Mouse (Mus musculus) midbrain, postnatal 0 days (tissue): ENCODE data around the gene Fut7. TPM values are rescaled to one million over a fixed set of nuclear protein-coding genes. Genes with fewer than 3 reads are reported as not detected.

ENCODE experiments used
- ATAC-seq: fragments of 200-750 bp; cut with Nextera tagmentation; 2 replicates; pipeline ENCODE4 v1.8.0; 2017; ENCODE audit warnings: moderate number of reproducible peaks, mild to moderate bottlenecking, moderate TSS enrichment, moderate library complexity; ENCODE audit not compliant: low FRiP score
- DNase-seq: peaks from one replicate; pipeline ENCODE4 v3.0.0-alpha.2; 2015; ENCODE audit warnings: low spot score
- H3K27ac ChIP-seq: fragments of 300-500 bp; sonication (generic); 2 replicates; pipeline ENCODE4 v1.5.1; 2014; ENCODE audit warnings: low read depth, mild to moderate bottlenecking, low read length, mixed read lengths
- H3K27me3 ChIP-seq: fragments of 300-500 bp; sonication (generic); 2 replicates; pipeline ENCODE4 v1.6.1; 2014; ENCODE audit warnings: low read length, control low read depth, mixed read lengths; ENCODE audit not compliant: insufficient read depth
- H3K36me3 ChIP-seq: fragments of 300-500 bp; sonication (generic); 2 replicates; pipeline ENCODE4 v1.6.1; 2014; ENCODE audit warnings: low read length, control low read depth, mixed read lengths; ENCODE audit not compliant: insufficient read depth
- H3K4me1 ChIP-seq: fragments of 300-500 bp; sonication (generic); 2 replicates; pipeline ENCODE4 v1.6.1; 2014; ENCODE audit warnings: mild to moderate bottlenecking, control low read depth, antibody characterized with exemption, low read length, mixed read lengths; ENCODE audit not compliant: insufficient read depth
- H3K4me2 ChIP-seq: fragments of 300-500 bp; sonication (generic); 2 replicates; pipeline ENCODE4 v1.6.1; 2014; ENCODE audit warnings: low read depth, mild to moderate bottlenecking, low read length, mixed read lengths; ENCODE audit not compliant: poor library complexity, severe bottlenecking
- H3K4me3 ChIP-seq: fragments of 300-500 bp; sonication (generic); 2 replicates; pipeline ENCODE4 v1.5.1; 2014; ENCODE audit warnings: low read depth, mild to moderate bottlenecking, low read length, moderate library complexity
- H3K9ac ChIP-seq: fragments of 300-500 bp; sonication (generic); replicated peaks from 2 replicates; pipeline ENCODE4 v1.6.1; 2014; ENCODE audit warnings: mild to moderate bottlenecking, low read length, moderate library complexity, mixed read lengths; ENCODE audit not compliant: poor library complexity, severe bottlenecking
- H3K9me3 ChIP-seq: fragments of 300-500 bp; sonication (generic); 2 replicates; pipeline ENCODE4 v1.6.1; 2016; ENCODE audit warnings: low read length, control low read depth
- CTCF ChIP-seq: IDR thresholded peaks from 2 replicates; pipeline ENCODE4 v1.5.1; 2016; ENCODE audit warnings: antibody characterized with exemption, mild to moderate bottlenecking
- WGBS: fragments of 180-500 bp; shearing (Covaris S2); extraction: QIAGEN DNeasy Blood & Tissue Kit; methylation state at CpG from one replicate; pipeline ENCODE4 v1.1.7; 2014; 5-methylcytosine and 5-hydroxymethylcytosine counted together
- microRNA-seq: library from miRNA; unstranded; fragments of <30 nt; microRNA quantifications from one replicate; pipeline ENCODE4, GENCODE M21; 2016; ENCODE audit warnings: borderline number of aligned reads
- polyA plus RNA-seq: library from polyadenylated mRNA; unstranded; fragments of >200 nt; fragmentation: Nextera tagmentation; extraction: Ambion mirVana; gene quantifications from 2 replicates; pipeline ENCODE4 v1.2.1, GENCODE M21; 2015
- total RNA-seq: library from RNA; depleted of rRNA; stranded (reverse); fragments of >200 nt; gene quantifications from 2 replicates; pipeline ENCODE4 v1.2.3, GENCODE M21; 2014; rRNA removed

The Fut7 gene
- total and polyA plus RNA-seq, 2 experiments from 2014 or later, result 0.23 to 1.6 TPM

- H3K4me2 ChIP-seq, result no peak overlapping the region
- peak; percentile 16 for DNase-seq
- H3K27me3 ChIP-seq, result no peaks in the 10 kb centered on the region
- 42% methylated on average over 10 of the region's 10 CpGs for WGBS
- no peak overlapping the region for H3K4me3 ChIP-seq
- no peak overlapping the region for H3K9ac ChIP-seq
- H3K36me3 ChIP-seq, result no peaks in the 10 kb centered on the region
- H3K9me3 ChIP-seq, result no peaks in the 10 kb centered on the region
- no peak overlapping the region for H3K27ac ChIP-seq
- TF ChIP-seq CTCF, result no peak
- peaks cover 4% of the 10 kb centered on the region; the same call in 1 of the 2 replicates for H3K4me1 ChIP-seq
- no peak; the same call in 1 of the 2 replicates for ATAC-seq
Observed at GRCm38 (mm10) chr2:25465816-25466635, 43.0 kb downstream of the Fut7 start.

GRCm38 (mm10) chr2:25467606-25468303, 44.7 kb downstream of the Fut7 start:
- no peaks in the 10 kb centered on the region for H3K4me1 ChIP-seq
- 73% methylated on average over 14 of the region's 14 CpGs for WGBS
- TF ChIP-seq CTCF, result no peak
- no peak overlapping the region for H3K9ac ChIP-seq
- no peak overlapping the region for H3K4me2 ChIP-seq
- no peak overlapping the region for H3K4me3 ChIP-seq
- no peak for DNase-seq
- H3K27me3 ChIP-seq, result no peaks in the 10 kb centered on the region
- H3K27ac ChIP-seq, result no peak overlapping the region
- no peaks in the 10 kb centered on the region for H3K36me3 ChIP-seq
- no peak for ATAC-seq
- no peaks in the 10 kb centered on the region for H3K9me3 ChIP-seq

- no peak overlapping the region for H3K4me2 ChIP-seq
- peak; percentile 53 for ATAC-seq
- H3K9me3 ChIP-seq, result no peaks in the 10 kb centered on the region
- H3K4me3 ChIP-seq, result no peak overlapping the region
- TF ChIP-seq CTCF, result no peak
- H3K27ac ChIP-seq, result no peak overlapping the region
- peak; percentile 81 for DNase-seq
- H3K4me1 ChIP-seq, result no peaks in the 10 kb centered on the region
- no peak overlapping the region for H3K9ac ChIP-seq
- WGBS, result 72% methylated on average over 10 of the region's 10 CpGs
- no peaks in the 10 kb centered on the region for H3K27me3 ChIP-seq
- H3K36me3 ChIP-seq, result no peaks in the 10 kb centered on the region
Observed at GRCm38 (mm10) chr2:25468962-25469915, 46.2 kb downstream of the Fut7 start.

- DNase-seq (no peak), ATAC-seq (no peak)
- H3K9me3 ChIP-seq, result no peaks in the 10 kb centered on the region
- no peaks in the 10 kb centered on the region for H3K4me1 ChIP-seq
- H3K27ac ChIP-seq, result no peak within 1 kb of the TSS
- 69% methylated on average over 6 of the region's 6 CpGs for WGBS
- H3K27me3 ChIP-seq, result no peaks in the 10 kb centered on the region
- H3K4me3 ChIP-seq, result no peak within 1 kb of the TSS
- H3K4me2 ChIP-seq, result no peak within 1 kb of the TSS
- TF ChIP-seq CTCF, result no peak
- no peaks in the 10 kb centered on the region for H3K36me3 ChIP-seq
- H3K9ac ChIP-seq, result no peak within 1 kb of the TSS
Observed at GRCm38 (mm10) chr2:25469969-25470368, 46.9 kb downstream of the Fut7 start, which contains the start of gene Ptgds. Gene Ptgds (minus strand): TSS chr2:25470046.

- no peak for ATAC-seq
- no peaks in the 10 kb centered on the region for H3K9me3 ChIP-seq
- no peak for DNase-seq
- no peak overlapping the region for H3K27ac ChIP-seq
- 68% methylated on average over 2 of the region's 2 CpGs for WGBS
- H3K4me2 ChIP-seq, result no peak overlapping the region
- H3K4me3 ChIP-seq, result no peak overlapping the region
- H3K36me3 ChIP-seq, result no peaks in the 10 kb centered on the region
- no peaks in the 10 kb centered on the region for H3K4me1 ChIP-seq
- H3K27me3 ChIP-seq, result no peaks in the 10 kb centered on the region
- TF ChIP-seq CTCF, result no peak
- H3K9ac ChIP-seq, result no peak overlapping the region
Observed at GRCm38 (mm10) chr2:25472550-25472949, 49.5 kb downstream of the Fut7 start.

Small RNAs within 50 kb of the gene (microRNA-seq; reads per million reads assigned to microRNA genes)
- 2.3 reads per million for gene Mir3087

Other genes with a start within 250 kb of the Fut7 start
Only the 30 nearest of the 42 such genes appear.
- gene Rnf224, start 186.5 kb upstream of the Fut7 start, total RNA-seq, result 0.33 TPM in 1 of 2 replicates, not detected in the other
- gene Rnf224, start 186.5 kb upstream of the Fut7 start, polyA plus RNA-seq, result not detected in 2 replicates
- 130 and 157 TPM in 2 replicates for gene Rnf208, start 181.0 kb upstream of the Fut7 start, total RNA-seq
- gene Rnf208, start 181.0 kb upstream of the Fut7 start, polyA plus RNA-seq, result 240 and 253 TPM in 2 replicates
- gene Cysrt1, start 180.8 kb upstream of the Fut7 start, total RNA-seq, result 1.2 TPM in 1 of 2 replicates, not detected in the other
- 0.19 TPM in 1 of 2 replicates, not detected in the other for gene Cysrt1, start 180.8 kb upstream of the Fut7 start, polyA plus RNA-seq
- 7.3 and 12.3 TPM in 2 replicates for gene AL732309.1, start 176.4 kb upstream of the Fut7 start, total RNA-seq
- gene AL732309.1, start 176.4 kb upstream of the Fut7 start, polyA plus RNA-seq, result 2.4 and 3.0 TPM in 2 replicates
- 34.4 and 47.8 TPM in 2 replicates for gene Tmem203, start 167.8 kb upstream of the Fut7 start, total RNA-seq
- 20.0 and 22.7 TPM in 2 replicates for gene Tmem203, start 167.8 kb upstream of the Fut7 start, polyA plus RNA-seq
- gene Tprn, start 160.6 kb upstream of the Fut7 start, total RNA-seq, result 23.7 and 45.5 TPM in 2 replicates
- 17.8 and 18.1 TPM in 2 replicates for gene Tprn, start 160.6 kb upstream of the Fut7 start, polyA plus RNA-seq
- gene Ssna1, start 150.8 kb upstream of the Fut7 start, total RNA-seq, result 71.7 and 83.9 TPM in 2 replicates
- gene Ssna1, start 150.8 kb upstream of the Fut7 start, polyA plus RNA-seq, result 158 and 172 TPM in 2 replicates
- gene Anapc2, start 150.8 kb upstream of the Fut7 start, total RNA-seq, result 35.0 and 39.3 TPM in 2 replicates
- 103 and 107 TPM in 2 replicates for gene Anapc2, start 150.8 kb upstream of the Fut7 start, polyA plus RNA-seq
- not detected in 2 replicates for gene Tmem210, start 135.1 kb upstream of the Fut7 start, total RNA-seq
- gene Tmem210, start 135.1 kb upstream of the Fut7 start, polyA plus RNA-seq, result not detected in 2 replicates
- gene Lrrc26, start 133.4 kb upstream of the Fut7 start, total RNA-seq, result not detected in 2 replicates
- 0.23 and 0.26 TPM in 2 replicates for gene Lrrc26, start 133.4 kb upstream of the Fut7 start, polyA plus RNA-seq
- gene Grin1, start 104.1 kb upstream of the Fut7 start, total RNA-seq, result 120 and 146 TPM in 2 replicates
- 71.5 and 72.3 TPM in 2 replicates for gene Grin1, start 104.1 kb upstream of the Fut7 start, polyA plus RNA-seq
- 58.9 and 60.0 TPM in 2 replicates for gene Man1b1, start 90.9 kb upstream of the Fut7 start, total RNA-seq
- gene Man1b1, start 90.9 kb upstream of the Fut7 start, polyA plus RNA-seq, result 42.2 and 53.1 TPM in 2 replicates
- 14.9 and 20.3 TPM in 2 replicates for gene Dpp7, start 66.9 kb upstream of the Fut7 start, total RNA-seq
- 22.7 and 26.2 TPM in 2 replicates for gene Dpp7, start 66.9 kb upstream of the Fut7 start, polyA plus RNA-seq
- 7.9 and 9.9 TPM in 2 replicates for gene Uap1l1, start 57.6 kb upstream of the Fut7 start, total RNA-seq
- 11.7 and 14.1 TPM in 2 replicates for gene Uap1l1, start 57.6 kb upstream of the Fut7 start, polyA plus RNA-seq
- 18.9 and 21.6 TPM in 2 replicates for gene Sapcd2, start 50.9 kb upstream of the Fut7 start, total RNA-seq
- 12.7 and 13.4 TPM in 2 replicates for gene Sapcd2, start 50.9 kb upstream of the Fut7 start, polyA plus RNA-seq
- 4.2 and 4.4 TPM in 2 replicates for gene Entpd2, start 27.4 kb upstream of the Fut7 start, total RNA-seq
- gene Entpd2, start 27.4 kb upstream of the Fut7 start, polyA plus RNA-seq, result 10.4 and 10.6 TPM in 2 replicates
- gene Npdc1, start 23.9 kb upstream of the Fut7 start, total RNA-seq, result 199 and 234 TPM in 2 replicates
- gene Npdc1, start 23.9 kb upstream of the Fut7 start, polyA plus RNA-seq, result 470 and 481 TPM in 2 replicates
- 79.8 and 84.3 TPM in 2 replicates for gene Abca2, start 5.4 kb downstream of the Fut7 start, total RNA-seq
- gene Abca2, start 5.4 kb downstream of the Fut7 start, polyA plus RNA-seq, result 13.5 and 14.5 TPM in 2 replicates
- gene Clic3, start 33.6 kb downstream of the Fut7 start, total RNA-seq, result 0.61 and 0.66 TPM in 2 replicates
- gene Clic3, start 33.6 kb downstream of the Fut7 start, polyA plus RNA-seq, result 2.0 and 2.4 TPM in 2 replicates
- gene Paxx, start 37.8 kb downstream of the Fut7 start, total RNA-seq, result 163 and 195 TPM in 2 replicates
- 151 and 165 TPM in 2 replicates for gene Paxx, start 37.8 kb downstream of the Fut7 start, polyA plus RNA-seq
- gene Ptgds, start 46.8 kb downstream of the Fut7 start, total RNA-seq, result 2,128 and 2,726 TPM in 2 replicates
- gene Ptgds, start 46.8 kb downstream of the Fut7 start, polyA plus RNA-seq, result 2,827 and 3,075 TPM in 2 replicates
- not detected in 2 replicates for gene Lcn12, start 70.6 kb downstream of the Fut7 start, total RNA-seq
- not detected in 2 replicates for gene Lcn12, start 70.6 kb downstream of the Fut7 start, polyA plus RNA-seq
- 131 and 148 TPM in 2 replicates for gene Fbxw5, start 77.5 kb downstream of the Fut7 start, total RNA-seq
- gene Fbxw5, start 77.5 kb downstream of the Fut7 start, polyA plus RNA-seq, result 106 and 113 TPM in 2 replicates
- 2.7 and 4.4 TPM in 2 replicates for gene C8g, start 78.5 kb downstream of the Fut7 start, total RNA-seq
- gene C8g, start 78.5 kb downstream of the Fut7 start, polyA plus RNA-seq, result 6.8 TPM in 2 replicates
- 5.5 and 7.6 TPM in 2 replicates for gene Traf2, start 123.7 kb downstream of the Fut7 start, total RNA-seq
- 7.0 and 9.3 TPM in 2 replicates for gene Traf2, start 123.7 kb downstream of the Fut7 start, polyA plus RNA-seq
- 187 and 196 TPM in 2 replicates for gene Edf1, start 134.6 kb downstream of the Fut7 start, total RNA-seq
- 389 and 392 TPM in 2 replicates for gene Edf1, start 134.6 kb downstream of the Fut7 start, polyA plus RNA-seq
- gene Mamdc4, start 151.6 kb downstream of the Fut7 start, total RNA-seq, result 1.7 and 1.9 TPM in 2 replicates
- 0.32 TPM in 2 replicates for gene Mamdc4, start 151.6 kb downstream of the Fut7 start, polyA plus RNA-seq
- gene Phpt1, start 152.0 kb downstream of the Fut7 start, total RNA-seq, result 37.9 and 39.8 TPM in 2 replicates
- gene Phpt1, start 152.0 kb downstream of the Fut7 start, polyA plus RNA-seq, result 192 and 209 TPM in 2 replicates
- gene Ajm1, start 158.5 kb downstream of the Fut7 start, total RNA-seq, result 23.1 and 30.9 TPM in 2 replicates
- gene Ajm1, start 158.5 kb downstream of the Fut7 start, polyA plus RNA-seq, result 19.2 and 22.1 TPM in 2 replicates
- 66.8 and 98.0 TPM in 2 replicates for gene Rabl6, start 185.3 kb downstream of the Fut7 start, total RNA-seq
- gene Rabl6, start 185.3 kb downstream of the Fut7 start, polyA plus RNA-seq, result 56.7 and 61.2 TPM in 2 replicates